Mouse (Mus musculus): ENCODE measurements around the gene Ubiad1. TPM values are rescaled to one million over a fixed set of nuclear protein-coding genes. Genes with fewer than 3 reads are reported as not detected.

Ubiad1 gene
- 19.4 and 20.4 TPM in 2 replicates for polyA plus RNA-seq (2015; fragmentation: Nextera tagmentation; extraction: Ambion mirVana)

- Histone ChIP-seq H3K27me3 (replicated peaks; ENCODE audit: control insufficient read depth, insufficient read depth, low read length) (no peaks in the 10 kb centered on the region), H3K9ac (replicated peaks; ENCODE audit: low read depth, low read length) (peak within 1 kb of the TSS; percentile 66), H3K4me3 (replicated peaks; ENCODE audit: low read length) (peak within 1 kb of the TSS; percentile 60), H3K4me2 (ENCODE audit: low read length) (peak within 1 kb of the TSS; percentile 82), H3K4me1 (replicated peaks; ENCODE audit: control insufficient read depth, insufficient read depth, low read length) (peaks cover 28% of the 10 kb centered on the region), H3K36me3 (ENCODE audit: control insufficient read depth, insufficient read depth) (no peaks in the 10 kb centered on the region), H3K27ac (ENCODE audit: low read length) (0 out of 2 replicates have a peak within 1 kb of the TSS, but pooled peaks have one; percentile 21), H3K9me3 (ENCODE audit: control insufficient read depth, low read length) (no peaks in the 10 kb centered on the region)
- ATAC-seq = no peak
- WGBS = under 1% methylated on average over 43 of the region's 46 CpGs
Measured at GRCm38 (mm10) chr4:148444250-148444967, at the start of gene Ubiad1. Gene Ubiad1 (minus strand): TSS chr4:148444771.

- no peak overlapping the region for H3K9ac ChIP-seq (replicated peaks; ENCODE audit: low read depth, low read length)
- H3K4me1 ChIP-seq (replicated peaks; ENCODE audit: control insufficient read depth, insufficient read depth, low read length) = peaks cover 24% of the 10 kb centered on the region
- ATAC-seq = no peak
- 60% methylated on average over 7 of the region's 7 CpGs for WGBS
- peaks cover 24% of the 10 kb centered on the region for H3K36me3 ChIP-seq (ENCODE audit: control insufficient read depth, insufficient read depth)
- no peaks in the 10 kb centered on the region for H3K27me3 ChIP-seq (replicated peaks; ENCODE audit: control insufficient read depth, insufficient read depth, low read length)
- H3K4me2 ChIP-seq (ENCODE audit: low read length) = no peak overlapping the region
- H3K9me3 ChIP-seq (ENCODE audit: control insufficient read depth, low read length) = no peaks in the 10 kb centered on the region
- H3K4me3 ChIP-seq (replicated peaks; ENCODE audit: low read length) = no peak overlapping the region
- no peak overlapping the region for H3K27ac ChIP-seq (ENCODE audit: low read length)
Measured at GRCm38 (mm10) chr4:148491448-148491847, 46.9 kb upstream of the Ubiad1 start.

- Histone ChIP-seq H3K4me3 (replicated peaks; ENCODE audit: low read length) (no peak overlapping the region), H3K9me3 (ENCODE audit: control insufficient read depth, low read length) (no peaks in the 10 kb centered on the region), H3K4me1 (replicated peaks; ENCODE audit: control insufficient read depth, insufficient read depth, low read length) (peaks cover 15% of the 10 kb centered on the region), H3K9ac (replicated peaks; ENCODE audit: low read depth, low read length) (no peak overlapping the region), H3K36me3 (ENCODE audit: control insufficient read depth, insufficient read depth) (peaks cover 29% of the 10 kb centered on the region), H3K27ac (ENCODE audit: low read length) (peak overlapping the region; percentile 51), H3K4me2 (ENCODE audit: low read length) (no peak overlapping the region), H3K27me3 (replicated peaks; ENCODE audit: control insufficient read depth, insufficient read depth, low read length) (no peaks in the 10 kb centered on the region)
- ATAC-seq = no peak
- 46% methylated on average over 6 of the region's 6 CpGs for WGBS
Measured at GRCm38 (mm10) chr4:148490502-148490901, 45.9 kb upstream of the Ubiad1 start.

GRCm38 (mm10) chr4:148487841-148488240, 43.3 kb upstream of the Ubiad1 start:
- no peak overlapping the region for H3K9ac ChIP-seq (replicated peaks; ENCODE audit: low read depth, low read length)
- peaks cover 12% of the 10 kb centered on the region for H3K4me1 ChIP-seq (replicated peaks; ENCODE audit: control insufficient read depth, insufficient read depth, low read length)
- no peaks in the 10 kb centered on the region for H3K27me3 ChIP-seq (replicated peaks; ENCODE audit: control insufficient read depth, insufficient read depth, low read length)
- H3K36me3 ChIP-seq (ENCODE audit: control insufficient read depth, insufficient read depth) = peaks cover 36% of the 10 kb centered on the region
- H3K9me3 ChIP-seq (ENCODE audit: control insufficient read depth, low read length) = no peaks in the 10 kb centered on the region
- 73% methylated on average over 2 of the region's 2 CpGs for WGBS
- H3K4me3 ChIP-seq (replicated peaks; ENCODE audit: low read length) = no peak overlapping the region
- H3K27ac ChIP-seq (ENCODE audit: low read length) = no peak overlapping the region
- H3K4me2 ChIP-seq (ENCODE audit: low read length) = no peak overlapping the region
- no peak for ATAC-seq

- H3K9me3 ChIP-seq (ENCODE audit: control insufficient read depth, low read length) = no peaks in the 10 kb centered on the region
- H3K4me3 ChIP-seq (replicated peaks; ENCODE audit: low read length) = no peak overlapping the region
- no peak overlapping the region for H3K4me2 ChIP-seq (ENCODE audit: low read length)
- no peaks in the 10 kb centered on the region for H3K27me3 ChIP-seq (replicated peaks; ENCODE audit: control insufficient read depth, insufficient read depth, low read length)
- H3K27ac ChIP-seq (ENCODE audit: low read length) = no peak overlapping the region
- H3K9ac ChIP-seq (replicated peaks; ENCODE audit: low read depth, low read length) = no peak overlapping the region
- peaks cover 25% of the 10 kb centered on the region for H3K36me3 ChIP-seq (ENCODE audit: control insufficient read depth, insufficient read depth)
- WGBS = 94% methylated on average over 12 of the region's 12 CpGs
- no peak for ATAC-seq
- H3K4me1 ChIP-seq (replicated peaks; ENCODE audit: control insufficient read depth, insufficient read depth, low read length) = no peaks in the 10 kb centered on the region
Measured at GRCm38 (mm10) chr4:148484511-148484910, 39.9 kb upstream of the Ubiad1 start.

GRCm38 (mm10) chr4:148481557-148482168, 37.1 kb upstream of the Ubiad1 start:
- H3K27ac ChIP-seq (ENCODE audit: low read length) = no peak overlapping the region
- no peak overlapping the region for H3K9ac ChIP-seq (replicated peaks; ENCODE audit: low read depth, low read length)
- H3K27me3 ChIP-seq (replicated peaks; ENCODE audit: control insufficient read depth, insufficient read depth, low read length) = no peaks in the 10 kb centered on the region
- H3K9me3 ChIP-seq (ENCODE audit: control insufficient read depth, low read length) = no peaks in the 10 kb centered on the region
- H3K4me1 ChIP-seq (replicated peaks; ENCODE audit: control insufficient read depth, insufficient read depth, low read length) = no peaks in the 10 kb centered on the region
- no peak for ATAC-seq
- H3K4me3 ChIP-seq (replicated peaks; ENCODE audit: low read length) = no peak overlapping the region
- peaks cover 21% of the 10 kb centered on the region for H3K36me3 ChIP-seq (ENCODE audit: control insufficient read depth, insufficient read depth)
- WGBS = 89% methylated on average over 2 of the region's 2 CpGs
- no peak overlapping the region for H3K4me2 ChIP-seq (ENCODE audit: low read length)

- no peak overlapping the region for H3K9ac ChIP-seq (replicated peaks; ENCODE audit: low read depth, low read length)
- no peak overlapping the region for H3K4me2 ChIP-seq (ENCODE audit: low read length)
- H3K27ac ChIP-seq (ENCODE audit: low read length) = no peak overlapping the region
- H3K9me3 ChIP-seq (ENCODE audit: control insufficient read depth, low read length) = no peaks in the 10 kb centered on the region
- WGBS = 97% methylated on average over 2 of the region's 2 CpGs
- no peaks in the 10 kb centered on the region for H3K4me1 ChIP-seq (replicated peaks; ENCODE audit: control insufficient read depth, insufficient read depth, low read length)
- H3K36me3 ChIP-seq (ENCODE audit: control insufficient read depth, insufficient read depth) = peaks cover 24% of the 10 kb centered on the region
- H3K4me3 ChIP-seq (replicated peaks; ENCODE audit: low read length) = no peak overlapping the region
- no peaks in the 10 kb centered on the region for H3K27me3 ChIP-seq (replicated peaks; ENCODE audit: control insufficient read depth, insufficient read depth, low read length)
- ATAC-seq = no peak
Measured at GRCm38 (mm10) chr4:148480245-148480644, 35.7 kb upstream of the Ubiad1 start.

- Histone ChIP-seq H3K4me3 (replicated peaks; ENCODE audit: low read length) (no peak overlapping the region), H3K4me1 (replicated peaks; ENCODE audit: control insufficient read depth, insufficient read depth, low read length) (no peaks in the 10 kb centered on the region), H3K36me3 (ENCODE audit: control insufficient read depth, insufficient read depth) (peaks cover 51% of the 10 kb centered on the region), H3K27me3 (replicated peaks; ENCODE audit: control insufficient read depth, insufficient read depth, low read length) (no peaks in the 10 kb centered on the region), H3K27ac (ENCODE audit: low read length) (no peak overlapping the region), H3K9me3 (ENCODE audit: control insufficient read depth, low read length) (no peaks in the 10 kb centered on the region), H3K4me2 (ENCODE audit: low read length) (no peak overlapping the region), H3K9ac (replicated peaks; ENCODE audit: low read depth, low read length) (no peak overlapping the region)
- no peak for ATAC-seq
- WGBS = 68% methylated on average over 5 of the region's 5 CpGs
Measured at GRCm38 (mm10) chr4:148473496-148473895, 28.9 kb upstream of the Ubiad1 start.

- Histone ChIP-seq H3K4me1 (replicated peaks; ENCODE audit: control insufficient read depth, insufficient read depth, low read length) (no peaks in the 10 kb centered on the region), H3K27ac (ENCODE audit: low read length) (no peak overlapping the region), H3K4me2 (ENCODE audit: low read length) (no peak overlapping the region), H3K27me3 (replicated peaks; ENCODE audit: control insufficient read depth, insufficient read depth, low read length) (no peaks in the 10 kb centered on the region), H3K4me3 (replicated peaks; ENCODE audit: low read length) (no peak overlapping the region), H3K9me3 (ENCODE audit: control insufficient read depth, low read length) (no peaks in the 10 kb centered on the region), H3K9ac (replicated peaks; ENCODE audit: low read depth, low read length) (no peak overlapping the region), H3K36me3 (ENCODE audit: control insufficient read depth, insufficient read depth) (peaks cover 57% of the 10 kb centered on the region)
- ATAC-seq = no peak
- WGBS = 94% methylated on average over 8 of the region's 8 CpGs
Measured at GRCm38 (mm10) chr4:148472436-148473174, 28.0 kb upstream of the Ubiad1 start.

All from forebrain, embryonic 16.5 days (tissue).